Mouse (Mus musculus): ENCODE results near the gene Cnnm1. TPM values are rescaled to one million over a fixed set of nuclear protein-coding genes. Genes with fewer than 3 reads are reported as not detected.
A peak's percentile ranks its signal among the peaks of the same experiment; 100 is the strongest.

The Cnnm1 gene
- total and polyA plus RNA-seq, 2 experiments from 2014 or later = 2.5 to 9.6 TPM

DNA sequence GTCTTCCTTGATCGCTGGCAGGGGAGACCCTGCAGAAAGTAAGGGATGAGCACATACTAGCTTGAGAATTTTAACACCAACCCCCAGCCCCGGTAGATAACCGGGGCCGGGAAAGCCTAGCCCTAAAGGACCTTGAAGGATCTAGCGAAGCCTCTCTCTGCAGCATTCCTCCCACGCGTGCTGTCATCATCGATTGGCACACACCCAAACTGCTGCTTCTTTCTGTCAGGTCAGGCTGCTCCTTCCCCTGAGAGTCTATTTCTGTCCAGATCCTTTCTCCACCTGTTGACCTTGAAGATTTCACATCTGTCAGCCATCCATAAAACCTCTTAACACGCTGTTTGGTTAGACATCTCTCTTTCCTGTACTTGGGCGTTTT lies 84.9 kb downstream of the Cnnm1 start:
- peak overlapping the region; percentile 88 for H3K4me2 ChIP-seq (ENCODE audit: low read depth, low read length)
- no peaks in the 10 kb centered on the region for H3K36me3 ChIP-seq (ENCODE audit: insufficient read depth, low read length)
- no peak for TF ChIP-seq CTCF (IDR thresholded peaks at IDR 0.05; ENCODE audit: low read depth)
- no peaks in the 10 kb centered on the region for H3K27me3 ChIP-seq (ENCODE audit: insufficient read depth, low read length)
- H3K9ac ChIP-seq (replicated peaks; ENCODE audit: low read length) = peak overlapping the region; percentile 77
- H3K4me1 ChIP-seq (ENCODE audit: insufficient read depth, low read length) = peaks cover 6% of the 10 kb centered on the region
- WGBS = 15% methylated on average over 10 of the region's 10 CpGs
- H3K27ac ChIP-seq = peak overlapping the region; percentile 88
- peak overlapping the region; percentile 76 for H3K4me3 ChIP-seq (ENCODE audit: low read length)
- H3K9me3 ChIP-seq (ENCODE audit: low read length) = no peaks in the 10 kb centered on the region
- ATAC-seq (no peak), DNase-seq (ENCODE audit: low spot score) (peak; percentile 64)

DNA sequence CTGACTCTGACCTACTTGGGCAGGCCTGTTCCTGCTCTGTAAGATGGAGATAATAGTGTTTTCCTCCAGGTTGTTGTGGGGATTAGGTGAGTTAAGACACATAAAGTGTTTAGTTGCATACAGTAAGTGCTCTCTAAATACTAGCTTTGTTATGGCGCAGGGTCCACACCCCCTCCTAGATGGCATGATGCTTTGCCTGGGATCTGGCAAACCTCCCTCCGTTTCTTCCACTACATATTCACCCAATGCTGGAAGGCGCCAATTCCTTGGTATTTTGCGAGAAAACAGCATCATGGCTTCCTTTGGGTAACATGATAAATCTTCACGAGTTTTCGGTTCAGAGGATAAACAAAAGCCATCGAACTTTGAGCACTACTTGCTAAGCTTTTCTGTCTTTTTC lies 85.3 kb downstream of the Cnnm1 start:
- peak overlapping the region; percentile 88 for H3K4me2 ChIP-seq (ENCODE audit: low read depth, low read length)
- H3K27ac ChIP-seq = peak overlapping the region; percentile 88; the same call in 1 of the 2 replicates
- TF ChIP-seq CTCF (IDR thresholded peaks at IDR 0.05; ENCODE audit: low read depth) = no peak
- H3K9ac ChIP-seq (replicated peaks; ENCODE audit: low read length) = no peak overlapping the region
- WGBS = 91% methylated on average over 7 of the region's 7 CpGs
- no peaks in the 10 kb centered on the region for H3K36me3 ChIP-seq (ENCODE audit: insufficient read depth, low read length)
- peak overlapping the region; percentile 76; the same call in 1 of the 2 replicates for H3K4me3 ChIP-seq (ENCODE audit: low read length)
- DNase-seq (ENCODE audit: low spot score) (no peak), ATAC-seq (no peak)
- no peaks in the 10 kb centered on the region for H3K9me3 ChIP-seq (ENCODE audit: low read length)
- H3K4me1 ChIP-seq (ENCODE audit: insufficient read depth, low read length) = peaks cover 6% of the 10 kb centered on the region
- H3K27me3 ChIP-seq (ENCODE audit: insufficient read depth, low read length) = no peaks in the 10 kb centered on the region

DNA sequence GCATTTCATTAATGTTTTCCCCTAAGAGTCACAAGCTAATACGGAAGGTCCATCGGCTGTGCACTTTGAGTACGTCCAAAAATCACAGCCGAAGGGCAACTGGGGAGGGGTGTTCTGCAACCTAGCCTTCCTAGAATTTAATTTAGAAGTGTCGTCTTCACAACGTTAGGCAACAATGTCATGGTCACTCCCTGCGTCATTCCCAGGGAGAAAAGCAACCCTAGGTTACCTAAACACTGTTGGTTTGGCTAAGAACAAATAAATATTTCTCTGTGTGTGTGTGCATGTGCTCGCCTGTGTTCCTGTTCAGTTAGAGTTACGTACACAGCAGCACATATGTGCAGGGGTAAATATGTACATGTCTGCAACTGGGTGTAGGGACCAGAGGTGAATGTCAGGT lies 85.8 kb downstream of the Cnnm1 start:
- DNase-seq (ENCODE audit: low spot score) (no peak), ATAC-seq (no peak)
- no peaks in the 10 kb centered on the region for H3K27me3 ChIP-seq (ENCODE audit: insufficient read depth, low read length)
- no peaks in the 10 kb centered on the region for H3K9me3 ChIP-seq (ENCODE audit: low read length)
- no peak overlapping the region for H3K27ac ChIP-seq
- H3K9ac ChIP-seq (replicated peaks; ENCODE audit: low read length) = no peak overlapping the region
- no peak overlapping the region for H3K4me2 ChIP-seq (ENCODE audit: low read depth, low read length)
- H3K36me3 ChIP-seq (ENCODE audit: insufficient read depth, low read length) = no peaks in the 10 kb centered on the region
- TF ChIP-seq CTCF (IDR thresholded peaks at IDR 0.05; ENCODE audit: low read depth) = no peak
- no peak overlapping the region for H3K4me3 ChIP-seq (ENCODE audit: low read length)
- H3K4me1 ChIP-seq (ENCODE audit: insufficient read depth, low read length) = peaks cover 9% of the 10 kb centered on the region
- 86% methylated on average over 9 of the region's 9 CpGs for WGBS

DNA sequence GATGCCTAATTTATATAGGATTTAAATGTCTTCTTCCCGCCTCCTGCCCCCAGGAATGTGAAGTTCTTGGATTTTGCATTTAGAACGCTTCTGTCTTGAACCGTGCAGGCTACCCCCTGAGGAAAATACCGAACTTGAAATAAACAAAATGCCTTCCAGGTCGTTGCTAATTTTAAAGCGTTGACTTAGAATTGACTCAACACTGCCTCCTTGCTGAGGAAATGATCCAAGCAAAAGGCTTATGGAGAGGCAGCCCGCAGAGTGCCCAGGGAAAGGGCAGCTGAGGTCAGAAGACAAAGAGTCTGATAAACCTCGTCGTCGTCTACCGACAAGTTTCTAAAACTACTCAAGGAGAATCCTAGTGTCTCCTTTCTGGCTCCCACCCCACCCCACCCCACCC lies 86.9 kb downstream of the Cnnm1 start:
- H3K4me2 ChIP-seq (ENCODE audit: low read depth, low read length) = no peak overlapping the region
- peaks cover 9% of the 10 kb centered on the region for H3K4me1 ChIP-seq (ENCODE audit: insufficient read depth, low read length)
- no peaks in the 10 kb centered on the region for H3K9me3 ChIP-seq (ENCODE audit: low read length)
- H3K4me3 ChIP-seq (ENCODE audit: low read length) = no peak overlapping the region
- ATAC-seq (no peak), DNase-seq (ENCODE audit: low spot score) (peak; percentile 45)
- TF ChIP-seq CTCF (IDR thresholded peaks at IDR 0.05; ENCODE audit: low read depth) = peak; percentile 55
- no peaks in the 10 kb centered on the region for H3K27me3 ChIP-seq (ENCODE audit: insufficient read depth, low read length)
- H3K9ac ChIP-seq (replicated peaks; ENCODE audit: low read length) = no peak overlapping the region
- no peaks in the 10 kb centered on the region for H3K36me3 ChIP-seq (ENCODE audit: insufficient read depth, low read length)
- 12% methylated on average over 11 of the region's 11 CpGs for WGBS
- no peak overlapping the region for H3K27ac ChIP-seq

DNA sequence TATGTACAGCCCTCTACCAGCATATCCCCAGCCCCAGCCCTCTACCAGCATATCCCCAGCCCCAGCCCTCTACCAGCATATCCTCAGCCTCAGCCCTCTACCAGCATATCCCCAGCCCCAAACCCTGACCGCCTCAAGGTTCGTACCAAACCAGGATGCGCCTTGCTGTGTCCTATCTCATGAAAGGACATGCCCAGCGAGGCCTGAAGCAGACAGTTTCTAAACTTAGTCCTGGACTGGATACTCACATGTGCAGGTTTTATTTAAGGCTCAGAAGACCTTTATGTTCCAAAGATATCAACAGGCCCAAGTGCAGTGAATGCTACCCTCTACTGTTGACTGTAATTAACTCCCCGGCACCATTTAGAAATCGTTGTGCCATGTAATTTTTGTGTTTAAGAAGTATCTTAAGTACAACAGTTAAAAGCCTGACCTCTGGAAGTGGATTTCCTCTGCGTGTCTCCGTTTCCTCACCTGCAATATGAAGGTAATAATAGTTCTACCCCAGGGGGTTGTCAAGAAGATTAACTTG lies 87.9 kb downstream of the Cnnm1 start:
- Histone ChIP-seq H3K4me1 (ENCODE audit: insufficient read depth, low read length) (peaks cover 9% of the 10 kb centered on the region), H3K9ac (replicated peaks; ENCODE audit: low read length) (no peak overlapping the region), H3K36me3 (ENCODE audit: insufficient read depth, low read length) (no peaks in the 10 kb centered on the region), H3K27me3 (ENCODE audit: insufficient read depth, low read length) (no peaks in the 10 kb centered on the region), H3K4me3 (ENCODE audit: low read length) (no peak overlapping the region), H3K9me3 (ENCODE audit: low read length) (no peaks in the 10 kb centered on the region), H3K27ac (no peak overlapping the region), H3K4me2 (ENCODE audit: low read depth, low read length) (no peak overlapping the region)
- no peak for TF ChIP-seq CTCF (IDR thresholded peaks at IDR 0.05; ENCODE audit: low read depth)
- no peak for ATAC-seq
- 79% methylated on average over 8 of the region's 8 CpGs for WGBS
- DNase-seq (ENCODE audit: low spot score) = no peak

DNA sequence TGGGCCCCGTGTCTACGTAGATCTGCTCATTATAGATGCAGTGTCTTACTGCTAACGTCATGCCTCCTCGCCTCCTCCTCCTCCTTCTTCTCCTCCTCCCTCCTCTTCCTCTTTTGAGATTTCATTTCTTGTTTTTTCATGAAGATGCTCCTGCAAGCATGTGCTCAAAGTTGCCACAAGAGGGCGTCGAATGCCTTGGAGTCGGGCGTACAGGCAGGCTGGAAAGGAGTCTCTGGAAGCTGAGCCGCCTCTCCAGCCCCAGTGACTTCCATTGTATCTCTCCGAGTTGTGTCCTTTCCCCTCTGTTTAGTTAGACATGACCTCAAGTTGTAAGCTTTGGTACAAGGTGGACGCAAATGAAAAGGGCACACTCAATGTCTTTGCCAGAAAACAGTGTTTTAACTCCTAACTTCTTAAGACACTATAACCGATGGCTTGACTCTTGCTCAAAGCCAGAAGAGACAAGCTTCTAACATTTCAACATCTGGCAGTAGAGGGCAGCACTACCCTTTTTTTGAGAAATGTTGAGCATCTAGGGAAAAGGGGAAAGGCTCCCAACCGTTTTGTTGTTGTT lies 90.0 kb downstream of the Cnnm1 start:
- TF ChIP-seq CTCF (IDR thresholded peaks at IDR 0.05; ENCODE audit: low read depth) = peak; percentile 85
- no peaks in the 10 kb centered on the region for H3K27me3 ChIP-seq (ENCODE audit: insufficient read depth, low read length)
- H3K4me3 ChIP-seq (ENCODE audit: low read length) = peak overlapping the region; percentile 22; the same call in 1 of the 2 replicates
- under 1% methylated on average over 13 of the region's 13 CpGs for WGBS
- ATAC-seq = peak; percentile 88
- H3K4me1 ChIP-seq (ENCODE audit: insufficient read depth, low read length) = peaks cover 5% of the 10 kb centered on the region; the same call in 1 of the 2 replicates
- peak overlapping the region; percentile 50 for H3K4me2 ChIP-seq (ENCODE audit: low read depth, low read length)
- no peaks in the 10 kb centered on the region for H3K9me3 ChIP-seq (ENCODE audit: low read length)
- DNase-seq (ENCODE audit: low spot score) = peak; percentile 93
- H3K36me3 ChIP-seq (ENCODE audit: insufficient read depth, low read length) = no peaks in the 10 kb centered on the region
- no peak overlapping the region for H3K27ac ChIP-seq
- no peak overlapping the region for H3K9ac ChIP-seq (replicated peaks; ENCODE audit: low read length)

DNA sequence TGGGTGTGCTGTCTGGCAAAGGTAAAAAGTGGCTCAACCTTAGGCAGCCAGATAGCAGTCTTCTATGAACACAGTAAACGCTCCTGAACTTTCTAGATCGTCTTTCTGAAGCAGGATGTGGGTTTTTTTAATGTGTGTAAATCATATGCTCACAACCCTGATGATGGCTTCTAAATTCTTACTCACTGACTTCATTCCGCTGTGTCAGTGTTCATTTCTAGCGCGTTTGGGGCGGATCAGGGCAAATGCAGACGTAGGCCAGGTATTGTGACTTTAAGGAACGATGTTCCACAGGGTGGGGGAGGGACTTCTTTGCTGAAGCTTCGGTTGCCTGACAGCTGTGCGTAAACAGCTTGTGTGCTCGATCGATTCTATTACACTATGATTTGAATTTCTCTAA lies 90.7 kb downstream of the Cnnm1 start:
- DNase-seq (ENCODE audit: low spot score) = no peak
- Histone ChIP-seq H3K27me3 (ENCODE audit: insufficient read depth, low read length) (no peaks in the 10 kb centered on the region), H3K4me1 (ENCODE audit: insufficient read depth, low read length) (0 out of 2 replicates have a peak, but pooled peaks cover 3% of the 10 kb centered on the region), H3K36me3 (ENCODE audit: insufficient read depth, low read length) (no peaks in the 10 kb centered on the region), H3K4me3 (ENCODE audit: low read length) (no peak overlapping the region), H3K4me2 (ENCODE audit: low read depth, low read length) (peak overlapping the region; percentile 50; the same call in 1 of the 2 replicates), H3K9ac (replicated peaks; ENCODE audit: low read length) (no peak overlapping the region), H3K9me3 (ENCODE audit: low read length) (no peaks in the 10 kb centered on the region), H3K27ac (no peak overlapping the region)
- no peak for TF ChIP-seq CTCF (IDR thresholded peaks at IDR 0.05; ENCODE audit: low read depth)
- 26% methylated on average over 12 of the region's 12 CpGs for WGBS
- no peak for ATAC-seq
